In the genomic region with DNA sequence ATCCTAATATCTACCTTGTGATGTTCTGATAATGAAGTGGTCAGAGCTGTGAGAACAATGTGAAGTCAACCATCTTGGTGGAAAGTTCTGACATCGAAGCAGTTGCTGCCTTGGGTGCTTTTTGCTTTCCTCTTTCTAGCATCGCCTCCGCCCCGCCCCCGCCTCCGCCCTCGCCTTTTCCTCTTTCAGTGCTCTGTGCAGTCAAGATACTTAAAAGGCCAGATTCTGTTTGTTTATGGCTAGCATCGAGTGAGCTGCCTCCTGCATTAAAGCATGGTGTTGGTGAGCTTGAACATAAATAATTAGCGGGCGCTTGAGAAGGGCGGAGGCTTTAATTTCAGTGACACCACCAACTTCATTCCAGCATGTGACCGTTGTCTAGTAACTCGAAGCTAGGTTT, we compare ENCODE assay signal across 11 mouse cellular contexts.
DNase-seq lines count a peak whose midpoint lies in the region; ATAC-seq and TF ChIP-seq lines count a peak whose summit lies in the region.
"Had no signal": no experiment of that assay in that cellular context is flagged by ENCODE, and none has a peak within 500 bp of the region (broad histone marks: within the 10 kb centered on the region; RNA-seq: fewer than 3 reads in every experiment).

No protein-coding gene starts in this region.

- no peak for DNase-seq in layer of hippocampus, adult 2 months (ENCODE audit: low spot score in 2 of 2)
- no peak for DNase-seq in layer of hippocampus, adult 11-12 months (ENCODE audit: low spot score)
- DNase-seq in kidney, postnatal 4 days: peak; percentile 67 to 72
- DNase-seq in right cerebral cortex, postnatal 14 days: no peak
- DNase-seq in B cell, adult 2 months: no peak
- DNase-seq: cerebellum, adult 2 months; right cerebral cortex, adult 18-20 months; thymus, postnatal 36 days had no signal

- 0 out of 2 replicates have a peak overlapping the region, but pooled peaks have one; percentile 10 for H3K27ac ChIP-seq in layer of hippocampus, adult 2 months
- no peak overlapping the region for H3K27ac ChIP-seq in forebrain, embryonic 15.5 days (replicated peaks)
- 0 out of 2 replicates have a peak overlapping the region, but pooled peaks have one; percentile 61 for H3K27ac ChIP-seq in neural tube, embryonic 13.5 days (replicated peaks)

- peak overlapping the region; percentile 11; the same call in 1 of the 2 replicates for H3K4me2 ChIP-seq in forebrain, embryonic 15.5 days (replicated peaks)
- peak overlapping the region; percentile 37 for H3K4me2 ChIP-seq in neural tube, embryonic 13.5 days

- H3K9ac ChIP-seq in forebrain, embryonic 15.5 days (replicated peaks): no peak overlapping the region
- no peak overlapping the region for H3K9ac ChIP-seq in neural tube, embryonic 13.5 days

- no peak for TF ChIP-seq CTCF in layer of hippocampus, adult 2 months (conservative IDR thresholded peaks at IDR 0.05)

- 10% methylated on average over 13 of the region's 13 CpGs for WGBS in forebrain, embryonic 15.5 days
- 14% methylated on average over 13 of the region's 13 CpGs for WGBS in neural tube, embryonic 13.5 days

- no peaks in the 10 kb centered on the region for H3K36me3 ChIP-seq in forebrain, embryonic 15.5 days
- no peaks in the 10 kb centered on the region for H3K36me3 ChIP-seq in neural tube, embryonic 13.5 days

- H3K4me1 ChIP-seq in forebrain, embryonic 15.5 days: peaks cover 29% of the 10 kb centered on the region
- peaks cover 44% of the 10 kb centered on the region for H3K4me1 ChIP-seq in neural tube, embryonic 13.5 days (replicated peaks)

- no peak overlapping the region for H3K4me3 ChIP-seq in layer of hippocampus, adult 2 months
- H3K4me3 ChIP-seq in forebrain, embryonic 15.5 days: no peak overlapping the region
- no peak overlapping the region for H3K4me3 ChIP-seq in neural tube, embryonic 13.5 days

- 0 out of 2 replicates have a peak, but pooled peaks have one; percentile 38 for ATAC-seq in forebrain, embryonic 15.5 days (replicated peaks)
- no peak for ATAC-seq in neural tube, embryonic 13.5 days (ENCODE audit: low read depth)
- ATAC-seq: Patski had no signal

- H3K27me3 ChIP-seq in forebrain, embryonic 15.5 days: no peaks in the 10 kb centered on the region
- no peaks in the 10 kb centered on the region for H3K27me3 ChIP-seq in neural tube, embryonic 13.5 days
- H3K27me3 ChIP-seq: Patski had no signal

- no peaks in the 10 kb centered on the region for H3K9me3 ChIP-seq in forebrain, embryonic 15.5 days
- no peaks in the 10 kb centered on the region for H3K9me3 ChIP-seq in neural tube, embryonic 13.5 days

Comparison
In these comparisons a context has a peak if more than half of its experiments do, and no peak if none do; other contexts are left out.
1. DNase-seq: peak in kidney, postnatal 4 days (2 of 2); none in layer of hippocampus, adult 2 months (0 of 2), layer of hippocampus, adult 11-12 months (single experiment), right cerebral cortex, postnatal 14 days (single experiment) and B cell, adult 2 months (0 of 2).